Mouse (Mus musculus) spleen, postnatal 10 days (tissue): ENCODE results near the gene Spata13.

ENCODE experiments used
- DNase-seq, 2 experiments: peaks; one replicate each; pipeline ENCODE4 v3.0.0; 2021 to 2022; ENCODE audit warnings: low spot score in 2 of 2

Spata13 gene

DNA sequence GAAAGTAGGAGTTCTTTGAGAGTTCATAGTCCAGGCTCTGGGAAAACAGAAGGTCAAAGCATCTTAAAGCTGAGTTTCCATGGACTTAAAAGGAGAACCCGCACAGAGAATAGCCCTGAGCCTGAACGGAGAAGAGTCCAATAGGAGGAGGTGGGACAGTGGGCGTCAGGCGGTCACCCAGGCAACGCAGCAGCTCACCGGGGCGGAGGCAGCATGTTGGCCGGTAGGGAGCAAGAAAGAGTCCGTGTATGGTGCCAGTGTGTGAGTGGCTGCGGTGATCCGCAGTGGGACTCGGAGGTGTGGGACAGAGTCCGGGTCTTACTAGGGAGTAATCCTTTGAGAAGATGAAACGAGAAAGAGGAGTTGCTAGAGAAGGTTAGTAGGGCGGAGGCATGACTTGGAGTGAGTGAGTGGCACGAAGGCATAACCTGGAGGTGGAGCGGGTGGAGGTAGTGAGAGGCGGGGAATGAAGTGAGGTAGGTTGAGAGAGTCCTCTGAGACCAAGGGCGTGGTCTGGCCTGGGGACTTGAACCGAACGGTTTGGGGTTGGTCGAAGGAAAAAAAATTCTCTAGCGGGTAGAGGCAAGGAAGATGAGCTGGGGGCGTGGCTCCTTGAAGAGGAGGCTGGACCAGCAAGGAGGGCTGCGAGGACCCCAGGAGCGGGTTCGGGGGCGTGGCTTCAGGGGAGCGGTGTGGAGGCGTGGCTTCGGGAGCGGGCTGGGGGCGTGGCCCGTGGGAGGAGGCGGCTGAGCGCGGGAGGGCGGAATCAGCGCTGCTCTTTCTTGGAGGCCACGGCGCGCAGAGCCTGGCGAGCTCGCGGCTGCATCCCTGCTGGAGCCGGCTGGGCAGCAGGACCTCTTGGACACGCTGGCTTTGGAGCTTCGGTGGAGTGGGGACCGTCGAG is at the start of gene Spata13:
Gene Spata13 (plus strand): TSS at position 41 of the 904 bp plus-strand sequence.
- DNase-seq = peak; percentile 97 to 98

- no peak for DNase-seq
Measured at GRCm38 (mm10) chr14:60586687-60587453, 46.9 kb upstream of the Spata13 start.

DNA sequence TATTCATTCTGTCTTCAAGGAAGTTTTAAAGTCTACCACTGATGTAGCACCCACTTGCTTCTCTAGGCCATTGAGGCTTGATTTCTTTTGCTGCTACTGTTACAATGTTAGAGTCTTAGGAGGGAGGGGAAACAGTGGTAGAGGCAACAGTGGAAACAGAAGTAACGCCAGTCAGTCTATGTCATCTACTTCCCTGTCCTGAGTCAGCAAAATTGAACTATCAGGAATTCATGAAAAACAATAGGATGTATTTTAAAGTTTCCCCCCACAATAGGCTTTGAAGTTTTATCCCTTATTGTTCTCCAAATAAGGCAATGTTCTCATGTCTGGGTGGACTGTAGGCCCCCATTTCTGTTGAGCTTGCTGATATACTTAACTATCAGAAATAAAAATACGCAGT is 44.8 kb upstream of the Spata13 start:
- no peak for DNase-seq

DNA sequence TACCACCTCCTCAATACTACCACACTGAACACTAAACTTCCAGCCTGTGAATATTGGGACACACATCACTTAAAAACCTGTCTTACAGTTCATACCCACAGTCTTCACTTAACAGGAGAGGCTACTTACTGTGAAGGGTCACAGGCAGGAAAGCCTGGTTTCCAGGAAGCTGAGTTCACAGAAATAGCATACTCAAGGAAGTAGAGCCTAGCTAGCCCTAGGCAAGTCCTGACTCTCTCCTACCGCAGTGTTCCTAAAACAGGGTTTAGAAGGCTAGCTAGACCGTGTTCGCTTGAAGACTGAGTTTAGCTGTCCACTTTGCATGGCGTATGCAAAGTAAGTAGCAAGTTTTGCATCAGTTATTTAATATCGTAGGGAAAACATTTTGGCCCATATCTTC is 41.5 kb upstream of the Spata13 start:
- no peak for DNase-seq

DNA sequence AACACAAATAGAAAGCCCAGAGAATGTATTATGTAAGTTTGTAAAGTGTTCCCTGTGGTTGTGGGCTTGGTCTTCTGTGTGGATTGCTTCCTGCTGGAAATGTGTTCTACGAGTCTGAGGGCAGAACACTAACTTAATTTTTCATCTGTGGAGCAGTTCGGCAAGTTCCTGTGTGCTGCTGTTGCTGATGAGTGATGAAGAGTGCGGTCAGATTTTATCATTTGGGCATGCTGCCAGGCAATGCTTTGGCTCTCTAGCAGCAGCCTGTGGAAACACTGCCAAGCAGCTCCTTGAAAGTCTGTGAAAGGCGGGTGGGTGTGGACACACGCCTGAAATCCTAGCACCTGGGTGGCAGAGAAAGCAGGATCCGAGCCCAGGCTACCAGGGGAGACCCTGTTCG is 41.0 kb upstream of the Spata13 start:
- DNase-seq = peak in 1 of 2 experiments; percentile 17

DNA sequence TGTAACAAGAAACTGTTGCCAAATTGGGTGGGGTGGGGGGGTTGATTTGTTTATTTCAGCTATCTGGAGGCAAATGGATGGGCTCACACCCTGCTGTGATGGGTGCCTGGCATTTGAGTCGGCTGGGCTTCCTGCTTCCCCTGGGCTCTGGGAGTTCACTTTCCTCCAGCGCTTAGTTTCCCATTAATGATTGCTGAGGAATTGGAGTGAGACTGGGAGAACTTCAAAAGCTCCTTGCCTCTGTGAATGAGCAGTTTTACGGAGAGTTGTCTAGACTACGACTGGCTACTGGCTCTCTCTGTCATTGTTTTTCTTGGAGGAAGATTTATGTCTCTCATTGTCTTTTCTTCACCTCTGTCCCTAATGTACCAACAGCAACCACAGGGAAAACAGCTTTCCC is 36.2 kb upstream of the Spata13 start:
- DNase-seq = no peak

- no peak for DNase-seq
Measured at GRCm38 (mm10) chr14:60599044-60599443, 34.8 kb upstream of the Spata13 start.

DNA sequence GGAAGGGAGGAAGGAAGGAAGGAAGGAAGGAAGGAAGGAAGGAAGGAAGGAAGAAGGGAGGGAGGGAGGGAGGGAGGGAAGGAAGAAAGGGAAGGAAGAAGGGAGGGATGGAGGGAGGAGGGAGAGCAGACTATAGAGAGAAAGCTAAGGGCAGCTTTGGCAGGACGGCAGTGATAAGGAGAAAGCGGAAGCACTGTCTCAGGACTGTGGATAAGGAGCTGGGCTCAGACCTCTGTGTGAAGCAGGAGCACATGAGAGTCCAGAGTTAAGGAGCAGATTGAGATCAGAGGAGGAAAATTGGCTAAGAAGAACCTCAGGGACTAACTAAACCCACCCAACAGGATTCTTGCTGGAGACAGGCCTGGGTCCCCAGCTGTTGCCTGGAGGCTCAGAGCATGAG is 28.2 kb upstream of the Spata13 start:
- no peak for DNase-seq

DNA sequence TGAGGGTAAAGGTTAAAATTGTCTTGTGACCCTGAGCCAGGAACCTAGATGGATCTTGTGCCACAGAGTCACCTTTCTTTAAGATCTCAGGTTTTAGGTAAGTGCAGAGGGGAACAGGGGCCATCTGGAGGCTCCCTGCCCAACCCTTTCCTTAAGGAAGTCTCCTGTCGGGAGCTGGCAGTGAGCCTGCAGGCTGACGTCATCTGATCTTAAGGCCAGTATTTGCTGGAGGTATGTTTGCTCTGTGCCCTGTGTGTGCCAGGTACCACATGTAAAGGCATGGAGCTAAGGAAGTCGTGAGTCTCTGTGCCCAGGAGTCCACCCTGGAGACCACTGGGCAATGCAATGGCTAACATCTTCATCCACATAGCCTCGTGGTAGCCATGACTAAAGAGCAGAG is 27.6 kb upstream of the Spata13 start:
- no peak for DNase-seq

DNA sequence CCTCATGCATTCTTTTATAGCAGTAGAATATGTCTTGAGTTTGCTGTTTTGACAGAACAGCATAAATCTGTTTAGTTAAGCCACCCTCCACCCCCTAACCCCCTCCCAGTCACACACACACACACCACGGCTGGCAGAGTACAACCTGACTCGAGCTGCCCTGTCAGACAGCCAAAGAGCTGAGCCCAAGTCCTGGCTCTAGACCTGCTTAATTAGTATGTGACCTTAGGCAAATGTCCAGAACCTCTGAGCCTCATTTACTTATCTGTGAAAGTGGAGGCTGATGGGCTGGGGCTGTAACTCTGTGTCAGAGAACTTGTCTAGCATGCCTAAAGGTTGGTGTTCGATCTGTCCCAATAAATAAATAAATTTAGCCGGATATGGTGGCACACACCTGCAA is 26.1 kb upstream of the Spata13 start:
- DNase-seq = no peak

DNA sequence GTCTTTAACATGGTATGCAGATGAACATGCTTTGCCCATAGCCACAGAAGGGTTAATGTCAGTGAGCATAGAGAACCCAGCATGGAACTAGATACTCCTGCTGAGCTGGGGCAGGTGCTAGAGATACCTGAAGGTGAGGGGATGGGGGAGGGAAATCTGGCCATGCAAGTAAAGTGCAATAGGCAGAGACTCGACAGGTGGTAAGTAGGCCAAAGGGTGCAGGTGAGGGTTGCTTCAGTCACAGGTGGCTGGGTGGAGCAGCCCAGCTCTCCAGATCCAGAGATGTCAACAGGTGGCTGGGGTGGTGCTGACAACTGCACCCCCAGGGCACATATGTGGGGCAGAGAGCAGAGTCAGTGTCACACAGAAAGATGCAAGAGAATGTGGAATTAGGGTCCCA is 24.6 kb upstream of the Spata13 start:
- DNase-seq = no peak

- DNase-seq = no peak
Measured at GRCm38 (mm10) chr14:60612671-60613070, 21.1 kb upstream of the Spata13 start.

DNA sequence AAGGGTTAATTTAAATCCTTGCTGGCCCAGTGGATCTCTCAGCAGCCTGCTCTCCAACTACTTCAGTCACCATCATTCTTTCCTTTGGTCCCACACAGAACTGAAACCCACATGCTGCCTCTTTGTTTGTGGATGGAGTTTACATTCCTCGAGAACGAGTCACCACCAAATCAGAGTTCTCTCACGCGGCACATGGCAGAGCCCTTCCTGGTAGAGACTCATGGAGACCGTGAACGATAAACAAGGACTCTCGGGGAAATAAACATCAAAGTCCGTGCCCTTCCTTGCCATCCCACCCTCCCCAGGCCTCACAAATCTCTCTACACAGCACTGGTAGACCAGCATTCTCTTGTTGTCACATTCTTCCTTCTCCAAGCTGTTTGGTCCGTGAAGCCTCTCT is 12.7 kb upstream of the Spata13 start:
- no peak for DNase-seq

GRCm38 (mm10) chr14:60625486-60625885 is 8.3 kb upstream of the Spata13 start:
- no peak for DNase-seq

DNA sequence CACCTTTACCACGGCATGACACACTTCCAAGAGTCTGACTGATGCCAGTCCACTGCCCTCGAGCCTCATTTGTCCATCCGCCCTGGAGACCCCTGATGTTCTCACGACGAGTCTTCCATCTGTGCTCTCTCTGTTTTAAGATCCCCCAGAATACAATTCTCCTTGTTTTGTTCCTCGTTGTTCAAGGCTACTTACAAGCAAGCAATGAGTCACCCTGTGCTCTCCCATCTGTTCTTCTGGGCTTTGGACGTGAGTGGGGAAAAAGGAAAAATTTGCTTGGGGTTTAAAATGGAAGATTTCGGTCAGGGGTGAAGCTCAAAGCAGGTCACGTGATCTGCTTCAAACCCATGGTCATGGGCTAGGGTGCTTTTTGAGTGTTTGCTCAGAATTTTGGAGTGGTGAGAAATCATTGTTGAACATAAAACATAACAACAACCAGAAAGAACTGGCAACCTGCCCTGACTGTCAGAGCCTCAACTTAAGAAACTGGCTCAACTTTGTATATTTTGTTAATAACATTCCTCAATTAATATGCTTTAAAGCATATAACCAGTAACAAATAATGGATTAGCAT is 3.8 kb upstream of the Spata13 start:
- DNase-seq = no peak

DNA sequence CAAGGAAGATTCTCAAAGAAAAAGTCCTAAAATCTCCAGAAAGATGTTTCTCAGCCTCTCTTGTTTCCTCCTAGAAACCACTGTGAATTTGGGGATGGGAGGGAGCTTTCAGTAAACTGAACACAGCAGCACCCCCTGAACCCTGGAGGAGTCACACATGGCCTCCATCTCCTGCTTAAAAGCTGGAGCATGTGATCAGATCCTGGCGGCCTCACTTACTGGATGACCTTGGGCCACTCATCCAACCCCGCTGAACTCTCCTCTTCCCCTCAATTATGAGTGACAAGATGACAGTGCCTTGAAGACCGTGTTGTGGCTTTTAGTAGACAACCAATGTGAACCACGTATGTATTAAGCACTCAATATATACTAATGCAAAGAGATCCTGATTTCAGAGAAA is 2.8 kb upstream of the Spata13 start:
- DNase-seq = no peak

DNA sequence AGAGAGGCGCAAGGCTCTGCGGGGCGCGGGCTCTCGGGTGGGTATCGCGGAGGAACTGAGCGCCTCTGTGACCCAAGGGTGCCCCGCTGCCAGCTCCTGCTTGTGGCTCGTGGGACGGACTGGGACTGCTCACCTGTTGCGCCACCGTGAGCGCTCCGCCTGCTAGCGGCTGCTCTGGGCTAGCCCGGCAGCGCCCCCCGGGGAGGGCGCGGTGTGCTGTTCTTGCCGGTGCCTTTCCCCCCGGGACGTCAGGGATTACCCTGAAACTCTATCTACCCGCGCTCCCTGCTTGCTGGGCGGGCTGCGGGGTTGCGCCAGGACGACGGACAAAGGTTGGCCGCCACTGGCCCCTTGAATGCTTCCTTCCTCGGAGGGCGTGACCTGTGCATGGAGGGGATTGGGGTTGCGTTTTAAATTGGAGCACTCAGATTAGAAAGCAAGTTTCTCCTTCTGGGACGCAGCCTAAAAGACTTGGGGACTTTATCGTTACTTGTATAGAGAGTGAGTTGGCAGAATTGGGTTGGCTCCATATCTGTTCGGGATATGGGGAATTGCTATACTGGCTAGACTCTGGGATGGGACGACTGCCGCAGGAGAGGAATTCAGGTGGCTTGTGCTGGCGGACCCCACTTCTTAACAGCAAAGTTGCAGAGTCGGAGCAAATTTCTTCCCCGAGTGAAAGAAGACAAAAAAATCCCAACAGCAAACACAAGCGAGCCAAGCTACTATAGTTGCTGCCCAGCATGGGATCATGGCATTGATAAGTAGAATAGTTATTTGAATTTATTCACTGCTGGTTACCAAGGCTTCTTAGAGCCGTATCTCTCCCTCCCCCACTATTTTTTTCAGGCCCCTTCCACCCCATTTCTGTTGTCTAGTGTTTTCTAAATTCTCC is 1.3 kb downstream of the Spata13 start:
- peak in 1 of 2 experiments; percentile 70 for DNase-seq

GRCm38 (mm10) chr14:60635911-60636607 is 2.3 kb downstream of the Spata13 start:
- DNase-seq = peak in 1 of 2 experiments; percentile 44

GRCm38 (mm10) chr14:60636608-60636980 is 2.8 kb downstream of the Spata13 start:
- no peak for DNase-seq

DNA sequence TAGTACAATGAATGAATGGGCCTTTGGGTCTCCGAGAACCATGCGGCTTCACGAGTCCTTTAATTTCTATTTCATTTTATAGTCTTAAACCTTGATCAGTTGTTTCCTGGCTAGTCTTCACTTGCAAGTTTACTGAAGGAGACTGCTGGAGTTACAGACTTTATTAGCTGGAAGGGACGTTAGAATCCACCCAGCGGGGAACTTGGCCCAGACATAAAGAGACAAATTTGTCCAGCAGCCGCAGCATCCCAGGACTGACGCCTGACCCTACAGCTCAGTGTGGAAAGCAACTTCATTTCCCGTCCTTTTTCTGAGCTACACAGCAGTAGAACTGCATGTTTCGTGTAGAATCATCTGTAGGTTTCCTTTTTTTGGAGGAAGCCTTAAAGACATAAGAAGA is 3.2 kb downstream of the Spata13 start:
- DNase-seq = no peak

GRCm38 (mm10) chr14:60638159-60638558 is 4.4 kb downstream of the Spata13 start:
- DNase-seq = no peak
